Mouse (Mus musculus) ZHBTc4 (cell line): ENCODE data around the gene Rdh5.

Experiments used
- DNase-seq: peaks from one replicate; pipeline ENCODE4 v3.0.0-alpha.2; 2011; ENCODE audit warnings: low read depth, low spot score

The Rdh5 gene

GRCm38 (mm10) chr10:128922822-128923012 lies at the start of gene Rdh5:
TSS of gene Rdh5 (minus strand) at chr10:128922888.
- no peak for DNase-seq

GRCm38 (mm10) chr10:128970740-128971250 lies 48.1 kb upstream of the Rdh5 start:
- no peak for DNase-seq

GRCm38 (mm10) chr10:128968341-128968749 lies 45.7 kb upstream of the Rdh5 start:
- no peak for DNase-seq

- DNase-seq = no peak
Observed at GRCm38 (mm10) chr10:128965871-128966270, 43.2 kb upstream of the Rdh5 start.

GRCm38 (mm10) chr10:128964961-128965360 lies 42.3 kb upstream of the Rdh5 start:
- DNase-seq = no peak

GRCm38 (mm10) chr10:128960590-128961584 lies 38.2 kb upstream of the Rdh5 start, which contains the start of gene Mettl7b:
TSS of gene Mettl7b (minus strand) at chr10:128960988.
- no peak for DNase-seq

- no peak for DNase-seq
Observed at GRCm38 (mm10) chr10:128960142-128960541, 37.5 kb upstream of the Rdh5 start.

- no peak for DNase-seq
Observed at GRCm38 (mm10) chr10:128958340-128958739, 35.7 kb upstream of the Rdh5 start.

- DNase-seq = no peak
Observed at GRCm38 (mm10) chr10:128950208-128950887, 27.7 kb upstream of the Rdh5 start.

- peak; percentile 79 for DNase-seq
Observed at GRCm38 (mm10) chr10:128947496-128947895, 24.8 kb upstream of the Rdh5 start.

- DNase-seq = peak; percentile 37
Observed at GRCm38 (mm10) chr10:128945675-128946074, 23.0 kb upstream of the Rdh5 start.

- no peak for DNase-seq
Observed at GRCm38 (mm10) chr10:128940475-128941061, 17.9 kb upstream of the Rdh5 start.

GRCm38 (mm10) chr10:128938974-128939373 lies 16.3 kb upstream of the Rdh5 start:
- DNase-seq = no peak

GRCm38 (mm10) chr10:128938457-128938856 lies 15.8 kb upstream of the Rdh5 start:
- no peak for DNase-seq

GRCm38 (mm10) chr10:128937756-128938390 lies 15.2 kb upstream of the Rdh5 start:
- no peak for DNase-seq

GRCm38 (mm10) chr10:128935826-128936440 lies 13.2 kb upstream of the Rdh5 start:
- DNase-seq = no peak

- DNase-seq = no peak
Observed at GRCm38 (mm10) chr10:128934997-128935787, 12.5 kb upstream of the Rdh5 start.

- no peak for DNase-seq
Observed at GRCm38 (mm10) chr10:128933976-128934721, 11.5 kb upstream of the Rdh5 start.

GRCm38 (mm10) chr10:128933574-128933973 lies 10.9 kb upstream of the Rdh5 start, which contains the start of gene Itga7:
TSS of gene Itga7 (plus strand) at chr10:128933818.
- peak; percentile 77 for DNase-seq

GRCm38 (mm10) chr10:128931441-128931840 lies 8.8 kb upstream of the Rdh5 start:
- no peak for DNase-seq
